Mouse (Mus musculus): ENCODE measurements at regions not wholly inside any gene's neighbourhood (a gene's known extent, or its start where the extent isn't known, plus 50 kb on each side); places are given as distances from the start of the nearest gene placed in this dataset.
"Not testable (repeated sequence)": the region's sequence is repeated elsewhere in the genome, so short reads cannot be mapped to it uniquely, and the experiment has no call there.

DNA sequence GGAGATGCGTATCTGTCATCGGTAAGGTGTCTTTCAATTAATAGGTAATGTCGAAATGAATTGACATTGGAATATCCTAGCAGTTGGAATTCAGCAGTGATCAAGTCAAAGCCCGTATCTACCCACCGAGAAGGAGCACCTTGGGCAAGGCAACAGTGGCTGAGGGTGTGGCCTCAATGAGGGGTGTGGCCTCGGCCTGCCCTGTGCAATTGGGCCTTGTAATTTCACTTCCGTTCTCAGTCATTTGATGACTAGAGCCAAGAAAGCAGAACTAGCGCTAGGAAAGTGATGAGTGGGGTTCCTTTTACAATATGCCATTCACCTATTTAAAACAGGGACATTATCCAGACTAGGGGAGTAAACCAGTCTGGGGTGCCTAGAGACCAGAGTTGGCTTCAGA is 77.6 kb downstream of the Elovl4 start:
- no peak for DNase-seq

DNA sequence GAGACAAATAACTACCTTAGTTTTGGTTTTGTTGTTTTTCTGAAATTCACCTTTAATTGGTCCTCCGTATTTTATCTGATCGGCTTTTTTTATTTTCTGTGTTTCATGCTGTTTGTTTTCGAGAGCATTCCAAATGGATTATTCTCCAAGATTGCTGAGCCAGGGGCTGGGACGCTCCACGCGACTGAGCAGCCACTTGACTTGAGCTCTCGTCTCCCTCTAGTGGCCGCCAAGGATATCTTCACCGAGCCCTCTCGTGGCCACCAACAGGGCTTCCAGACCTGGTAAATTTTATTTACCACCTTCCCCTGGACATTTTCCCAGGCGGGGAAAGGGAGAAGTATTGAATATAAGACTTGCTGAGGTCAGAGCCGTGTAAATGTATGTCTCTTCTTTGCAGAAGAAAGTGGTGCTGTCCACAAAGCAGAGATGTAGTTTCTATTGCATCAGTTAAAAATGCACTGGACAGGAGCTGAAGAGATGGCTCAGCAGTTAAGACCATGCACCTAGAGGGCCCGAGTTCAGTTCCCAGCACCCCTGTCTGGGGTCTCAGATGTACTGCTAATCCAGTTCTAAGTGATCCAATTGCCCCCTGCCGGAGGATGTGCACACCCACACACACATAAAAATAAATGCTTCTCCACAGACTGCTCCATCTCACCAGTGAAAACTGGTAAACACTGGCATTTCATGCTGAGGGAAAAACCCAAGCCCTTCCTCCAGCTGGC is 78.5 kb downstream of the Elovl4 start:
- DNase-seq: peak; percentile 42

DNA sequence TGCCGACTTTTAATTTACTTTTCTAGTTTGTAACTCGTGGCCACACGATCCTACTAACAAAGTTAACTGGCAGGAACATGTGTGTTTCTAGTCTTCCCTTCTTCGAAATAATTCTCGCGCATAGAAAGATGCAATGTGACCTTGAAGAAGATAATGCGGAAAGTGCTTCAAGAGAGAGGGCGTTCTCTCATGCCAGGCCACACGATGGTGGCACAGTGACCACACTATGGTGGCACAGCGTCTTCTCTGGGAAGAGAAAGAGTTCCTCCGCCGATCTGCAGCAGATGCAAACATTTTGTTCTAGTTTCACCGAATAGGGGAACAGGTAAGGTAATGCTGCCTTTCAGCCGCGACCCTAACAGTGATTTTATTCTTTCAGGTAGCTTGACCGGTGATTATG is 79.1 kb downstream of the Elovl4 start:
- no peak for DNase-seq

DNA sequence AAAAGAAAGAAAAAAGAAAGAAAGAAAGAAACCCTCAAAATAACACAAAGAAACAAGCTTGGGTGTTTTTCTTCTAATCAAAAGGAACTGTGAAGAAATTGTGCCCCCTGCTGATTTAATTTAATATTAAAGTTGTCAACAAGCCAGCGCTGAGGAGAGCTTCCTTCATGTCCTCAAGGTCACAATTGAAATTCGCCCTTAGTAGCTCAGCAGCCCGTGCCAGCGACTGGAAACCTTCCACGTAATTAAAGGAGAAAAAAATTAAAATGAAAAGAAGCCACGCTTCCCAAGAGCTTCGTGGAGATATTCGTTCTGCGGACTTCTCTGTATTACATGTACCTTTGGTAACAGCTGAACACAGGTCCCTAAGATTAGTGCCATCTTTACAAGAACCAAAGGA is 80.0 kb downstream of the Elovl4 start:
- no peak for DNase-seq

DNA sequence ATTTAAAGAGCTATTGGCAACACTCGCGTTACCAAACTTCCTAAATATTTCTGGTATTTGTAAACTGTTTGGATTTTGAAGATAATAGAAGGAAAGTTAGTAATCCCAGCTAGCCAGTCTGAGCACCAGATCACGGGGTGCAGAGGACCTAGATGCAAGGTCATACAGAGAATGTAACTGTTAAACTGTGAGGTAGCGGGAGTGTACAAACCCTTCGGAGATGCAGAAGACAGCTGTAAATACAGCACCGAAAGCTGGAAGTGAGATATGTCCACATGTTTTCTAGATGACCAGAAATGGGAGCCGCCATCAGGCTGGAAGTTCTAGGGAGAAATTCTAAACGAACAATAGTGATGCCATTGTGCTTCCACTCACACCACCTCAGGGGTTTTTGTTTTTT is 80.5 kb downstream of the Elovl4 start:
- DNase-seq: no peak

DNA sequence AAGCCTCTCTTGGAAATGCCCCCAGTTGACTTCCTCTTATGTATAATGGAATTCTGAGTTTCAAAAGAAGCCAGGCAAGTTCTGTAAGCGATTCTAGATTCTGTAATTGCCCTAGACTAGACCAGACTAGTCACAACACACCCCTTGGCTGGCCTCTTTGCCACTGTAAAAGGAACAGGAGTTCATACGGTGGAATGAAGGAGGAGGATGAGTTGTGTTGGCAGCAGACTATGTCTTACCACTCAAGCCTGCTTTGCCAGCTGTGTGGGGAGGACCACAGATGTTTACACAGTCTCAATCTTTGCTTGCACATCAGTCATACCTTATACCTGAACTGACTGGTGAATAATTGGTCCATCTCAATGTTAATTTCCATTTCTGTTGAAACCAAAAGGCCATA is 85.1 kb downstream of the Elovl4 start:
- DNase-seq: no peak

DNA sequence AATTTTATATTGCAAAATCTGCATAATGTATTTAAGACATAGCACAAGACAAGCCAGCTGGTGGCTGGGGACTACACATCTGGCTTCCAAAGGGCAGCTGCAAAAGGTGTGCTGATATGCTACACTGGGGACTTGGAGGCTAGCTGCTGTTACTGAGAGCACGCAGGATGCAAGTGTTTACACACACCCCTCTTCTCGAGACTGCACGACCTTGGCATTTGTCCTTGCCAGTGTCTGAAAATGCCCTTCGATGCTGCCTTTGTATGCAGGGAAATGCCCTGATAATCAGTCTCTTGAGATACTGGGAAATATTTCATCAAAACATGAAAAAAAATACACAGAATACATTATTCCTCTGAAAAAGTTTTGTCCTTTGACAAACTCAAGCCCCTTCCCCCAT is 86.3 kb downstream of the Elovl4 start:
- no peak for DNase-seq

DNA sequence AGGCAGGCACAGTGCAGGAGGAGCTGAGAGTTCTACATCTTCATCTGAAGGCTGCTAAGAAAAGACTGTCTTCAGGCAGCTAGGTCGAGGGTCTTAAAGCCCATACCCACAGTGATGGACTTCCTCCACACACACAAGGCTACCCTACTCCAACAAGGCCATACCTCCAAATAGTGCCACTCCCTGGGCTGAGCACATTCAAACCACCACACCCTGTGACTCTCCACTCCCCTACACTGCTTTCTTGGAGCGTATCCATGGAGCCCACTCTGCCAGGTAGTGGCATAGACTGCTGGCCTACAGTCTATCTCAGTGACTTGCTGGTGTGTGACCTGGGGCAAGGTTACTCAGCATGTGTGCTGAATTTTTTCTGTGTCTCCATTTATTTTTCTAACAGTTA is 88.0 kb downstream of the Elovl4 start:
- not testable (repeated sequence) for DNase-seq

DNA sequence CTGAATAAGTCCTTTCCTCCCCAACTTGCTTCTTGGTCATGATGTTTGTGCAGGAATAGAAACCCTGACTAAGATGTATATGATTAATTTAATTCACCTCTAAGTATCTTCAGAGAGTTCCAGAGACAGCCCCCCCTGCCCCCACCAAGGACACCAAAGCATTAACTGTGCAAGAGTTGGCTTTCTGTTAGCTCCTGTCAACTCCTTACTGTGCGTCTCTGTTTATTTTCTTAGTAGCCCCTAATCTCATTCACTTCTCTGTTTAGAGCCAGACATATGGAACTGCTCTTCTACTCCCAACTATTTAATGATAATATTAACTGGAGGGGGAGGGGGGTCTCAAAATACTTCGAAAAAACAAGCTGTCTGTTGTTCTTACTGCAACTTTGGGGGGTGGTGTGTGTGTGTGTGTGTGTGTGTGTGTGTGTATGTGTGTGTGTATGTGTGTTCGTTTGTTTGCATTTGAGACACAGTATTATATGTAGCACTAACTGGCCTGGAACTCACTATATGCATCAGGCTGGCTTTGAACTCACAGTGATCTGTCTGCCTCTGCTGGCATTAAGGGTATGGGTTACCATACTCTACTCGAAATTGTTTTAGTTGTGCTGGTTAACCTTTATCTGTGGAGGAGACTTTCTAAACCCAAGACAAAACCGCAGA is 89.8 kb downstream of the Elovl4 start:
- no peak for DNase-seq

DNA sequence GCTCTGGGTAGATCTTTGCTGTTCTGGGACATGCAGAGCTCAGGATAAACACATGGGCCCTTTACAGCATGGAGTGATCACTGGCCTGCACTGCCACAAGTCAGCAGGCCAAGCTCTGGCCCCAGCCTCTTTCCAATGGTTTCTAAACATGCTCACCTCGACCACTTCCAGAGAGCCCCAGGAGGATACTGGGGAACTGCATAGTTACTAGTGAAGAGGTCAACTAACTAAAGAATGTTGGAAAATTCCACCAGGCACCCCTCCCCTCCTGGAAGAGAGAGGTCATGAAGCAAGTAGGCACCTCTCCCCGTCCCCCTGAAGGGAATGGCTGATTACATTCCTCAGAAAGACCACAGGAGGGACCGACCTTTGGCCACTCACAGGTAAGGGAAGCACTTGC is 98.7 kb downstream of the Elovl4 start:
- DNase-seq: no peak

DNA sequence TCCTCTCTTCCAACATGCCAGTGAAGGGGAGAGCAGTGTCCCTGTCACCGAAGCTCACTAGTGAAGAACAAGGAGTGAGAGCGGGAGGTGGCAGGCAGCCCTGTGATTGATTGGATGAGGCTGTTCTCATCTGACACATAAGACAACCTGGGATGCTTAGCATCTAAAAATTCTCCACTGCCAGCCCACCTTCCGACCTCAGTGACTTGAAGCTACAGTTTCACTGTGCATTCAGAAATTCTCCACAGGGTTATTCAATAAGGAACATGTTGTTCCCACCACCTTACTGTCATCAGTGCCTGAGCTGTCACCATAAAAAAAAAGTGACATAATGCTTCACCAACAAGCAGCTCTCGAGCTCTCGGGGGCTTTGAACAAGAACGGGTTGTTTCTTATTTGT is 100.0 kb downstream of the Elovl4 start:
- no peak for DNase-seq

DNA sequence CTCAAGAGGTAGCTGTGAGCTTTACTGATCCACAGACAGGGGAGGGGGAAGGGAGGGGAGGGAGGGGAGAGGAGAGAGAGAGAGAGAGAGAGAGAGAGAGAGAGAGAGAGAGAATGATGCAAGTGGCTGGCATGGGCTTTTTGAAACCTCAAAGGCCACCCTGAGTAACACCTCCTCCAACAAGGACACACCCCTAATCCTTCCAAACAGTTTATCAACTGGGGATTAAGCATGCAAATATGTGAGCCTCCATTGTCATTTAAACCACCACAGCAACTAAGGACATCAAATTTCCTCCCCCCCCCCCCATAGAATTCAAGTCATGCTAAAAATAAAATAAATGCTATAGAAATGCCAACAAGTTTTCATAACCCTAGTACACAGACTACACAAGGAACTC is 101.9 kb downstream of the Elovl4 start:
- no peak for DNase-seq

DNA sequence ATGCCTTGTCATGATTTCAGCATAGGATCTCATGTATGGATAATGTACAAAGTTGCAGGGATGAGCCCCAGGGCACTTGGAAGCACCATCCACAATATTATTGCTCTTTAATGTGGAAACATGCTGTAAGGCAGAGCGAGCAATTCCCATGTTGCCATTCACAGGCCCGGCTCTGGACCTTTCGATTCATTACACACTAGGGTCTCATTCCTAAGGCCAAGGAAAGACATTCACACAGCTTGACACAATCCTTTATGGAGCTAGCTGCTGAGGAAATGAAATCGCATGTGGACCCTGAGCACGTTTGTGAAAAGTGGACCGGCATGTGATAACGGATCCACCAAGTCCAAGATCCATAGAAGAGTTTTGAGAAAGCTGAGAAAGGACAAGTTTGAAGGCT is 105.2 kb downstream of the Elovl4 start:
- no peak for DNase-seq

DNA sequence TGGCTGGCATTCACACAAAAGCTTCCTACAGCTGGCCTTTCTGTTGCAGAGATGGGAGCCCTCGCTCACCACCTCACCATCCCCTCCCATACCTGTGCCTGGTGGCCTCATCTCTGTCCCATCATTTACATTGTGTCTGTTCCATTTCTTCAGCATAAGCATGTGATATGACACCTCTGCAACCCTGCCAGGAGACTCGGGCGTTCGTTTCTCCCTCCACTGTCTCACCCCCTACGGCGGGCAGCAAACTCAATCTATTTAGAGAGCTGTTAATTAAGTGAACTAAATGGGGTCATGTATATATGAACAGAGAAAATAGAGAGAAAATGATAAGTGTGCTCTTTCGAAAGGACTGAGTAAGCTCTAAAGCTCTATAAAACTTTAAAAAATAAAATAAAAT is 106.0 kb downstream of the Elovl4 start:
- DNase-seq: no peak

DNA sequence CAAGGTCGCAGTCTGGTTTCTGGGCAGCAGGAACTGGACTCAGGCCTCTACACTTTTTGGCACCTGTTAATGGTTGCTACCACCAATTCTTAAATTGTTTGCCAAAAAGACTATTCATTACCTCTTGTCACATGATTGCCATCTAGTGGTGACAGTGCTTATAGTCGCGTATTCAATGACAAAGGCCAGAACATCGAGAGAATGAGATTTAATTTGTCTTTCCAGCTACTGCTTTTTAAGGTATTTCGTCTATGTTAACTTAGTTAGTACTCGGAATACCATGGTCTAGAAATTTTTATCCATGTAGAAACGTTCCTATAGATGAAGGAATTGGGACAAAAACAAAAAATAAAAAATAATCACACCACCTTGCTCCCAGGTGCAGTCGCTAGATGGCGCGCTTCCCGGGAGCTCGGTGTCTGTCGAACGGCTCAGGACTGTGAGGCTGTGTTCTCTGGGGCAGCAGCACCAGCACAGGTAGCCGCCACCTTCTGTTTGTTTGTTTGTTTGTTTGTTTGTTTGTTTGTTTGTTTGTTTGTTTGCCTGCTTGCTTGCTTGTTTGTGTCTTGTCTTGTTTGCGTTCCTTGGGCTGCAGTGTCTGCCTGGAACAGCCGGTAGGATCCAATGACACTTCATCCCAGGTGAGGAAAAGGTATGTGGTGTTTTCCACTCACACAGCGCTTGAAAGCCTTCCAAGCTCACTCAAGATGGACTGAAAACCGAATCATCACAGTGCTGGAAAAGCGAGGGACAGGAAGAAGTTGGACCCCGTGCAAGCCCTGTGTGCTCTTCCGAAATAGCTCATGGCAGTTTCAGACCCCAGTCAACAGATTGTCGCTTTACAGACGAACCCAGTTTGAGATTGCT is 114.5 kb downstream of the Elovl4 start:
- DNase-seq: peak; percentile 49

All from thymus, postnatal 14 days (tissue).